Mouse (Mus musculus) cerebellum, adult 11-12 months (tissue): Measurements from ENCODE around the gene Per1.
A peak's percentile ranks its signal among the peaks of the same experiment; 100 is the strongest.

Experiments
- DNase-seq: peaks from one replicate; pipeline ENCODE4 v3.0.0; 2022

Gene Per1

GRCm38 (mm10) chr11:69148451-69148960 is 53.5 kb downstream of the Per1 start:
- no peak for DNase-seq

DNA sequence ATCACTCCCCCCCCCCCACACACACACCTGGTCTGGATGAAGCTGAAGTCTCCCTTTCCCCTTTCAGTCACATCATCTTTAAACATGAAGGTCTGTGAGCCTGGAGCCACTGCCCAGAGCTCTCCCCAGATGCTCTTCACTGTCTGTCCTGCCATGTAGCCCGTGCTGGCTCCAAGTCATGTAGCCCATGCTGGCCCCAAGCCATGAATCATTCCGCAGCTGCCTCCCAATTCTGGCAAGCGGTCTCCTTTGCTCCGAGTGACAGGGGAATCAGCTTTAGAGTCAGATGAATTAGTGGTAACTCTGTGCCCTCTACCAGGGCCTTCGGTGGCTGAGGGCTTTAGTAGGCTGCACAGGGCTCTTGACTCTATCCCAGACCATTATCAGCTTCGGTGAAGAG is 54.7 kb downstream of the Per1 start:
- DNase-seq: no peak

DNA sequence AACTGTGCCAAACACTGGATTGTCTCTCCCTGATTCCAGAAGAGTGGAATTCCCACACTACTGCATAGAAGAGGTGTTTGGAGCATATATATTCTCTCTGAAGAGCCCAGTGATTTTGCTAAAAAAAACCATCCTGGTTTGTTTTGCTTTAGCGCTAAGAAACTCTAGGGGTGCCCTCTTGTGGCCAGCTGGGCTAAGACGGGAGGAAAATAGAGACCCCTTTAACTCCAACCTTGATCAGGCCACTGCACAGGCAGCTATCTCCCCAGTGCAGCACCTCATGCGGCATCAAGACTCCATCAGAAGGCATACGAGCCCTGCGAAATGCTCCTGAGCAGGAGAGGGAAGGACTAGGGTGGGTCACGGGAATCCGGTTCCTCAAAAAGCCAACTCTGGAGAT is 55.4 kb downstream of the Per1 start:
- peak; percentile 69 for DNase-seq

- DNase-seq: no peak
These were observed 56.0 kb downstream of the Per1 start for GRCm38 (mm10) chr11:69151004-69151403.

- no peak for DNase-seq
These were observed 58.8 kb downstream of the Per1 start for GRCm38 (mm10) chr11:69153831-69154230.

DNA sequence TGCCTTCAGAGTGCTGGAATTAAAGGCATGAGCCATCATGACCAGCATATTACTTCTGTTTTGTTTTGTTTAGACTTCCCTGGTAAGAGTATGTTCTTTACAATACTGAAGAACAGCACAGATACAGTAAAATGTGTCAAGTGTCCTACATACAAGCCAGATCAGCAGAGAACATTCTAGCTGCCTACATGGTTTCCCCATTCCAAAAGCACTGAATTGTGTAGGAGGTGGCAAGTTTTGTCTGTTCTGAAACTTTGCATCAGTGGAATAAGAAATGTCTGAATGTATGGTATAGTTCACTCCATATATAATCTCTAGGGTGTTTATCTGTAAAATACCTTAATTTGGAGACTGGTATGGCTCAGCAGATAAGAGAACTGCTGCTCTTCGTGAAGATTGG is 60.3 kb downstream of the Per1 start:
- DNase-seq: no peak

GRCm38 (mm10) chr11:69156800-69157199 is 61.8 kb downstream of the Per1 start, which contains the start of gene Alox12b:
Gene Alox12b, plus strand, starts transcription at chr11:69156989.
- DNase-seq: no peak
